Mouse (Mus musculus) liver (tissue): ENCODE measurements around the gene Tro.

Source experiments
- DNase-seq: peaks from one replicate; pipeline ENCODE4 v3.0.0-alpha.2; 2020; ENCODE audit warnings: mixed read lengths

The Tro gene

DNA sequence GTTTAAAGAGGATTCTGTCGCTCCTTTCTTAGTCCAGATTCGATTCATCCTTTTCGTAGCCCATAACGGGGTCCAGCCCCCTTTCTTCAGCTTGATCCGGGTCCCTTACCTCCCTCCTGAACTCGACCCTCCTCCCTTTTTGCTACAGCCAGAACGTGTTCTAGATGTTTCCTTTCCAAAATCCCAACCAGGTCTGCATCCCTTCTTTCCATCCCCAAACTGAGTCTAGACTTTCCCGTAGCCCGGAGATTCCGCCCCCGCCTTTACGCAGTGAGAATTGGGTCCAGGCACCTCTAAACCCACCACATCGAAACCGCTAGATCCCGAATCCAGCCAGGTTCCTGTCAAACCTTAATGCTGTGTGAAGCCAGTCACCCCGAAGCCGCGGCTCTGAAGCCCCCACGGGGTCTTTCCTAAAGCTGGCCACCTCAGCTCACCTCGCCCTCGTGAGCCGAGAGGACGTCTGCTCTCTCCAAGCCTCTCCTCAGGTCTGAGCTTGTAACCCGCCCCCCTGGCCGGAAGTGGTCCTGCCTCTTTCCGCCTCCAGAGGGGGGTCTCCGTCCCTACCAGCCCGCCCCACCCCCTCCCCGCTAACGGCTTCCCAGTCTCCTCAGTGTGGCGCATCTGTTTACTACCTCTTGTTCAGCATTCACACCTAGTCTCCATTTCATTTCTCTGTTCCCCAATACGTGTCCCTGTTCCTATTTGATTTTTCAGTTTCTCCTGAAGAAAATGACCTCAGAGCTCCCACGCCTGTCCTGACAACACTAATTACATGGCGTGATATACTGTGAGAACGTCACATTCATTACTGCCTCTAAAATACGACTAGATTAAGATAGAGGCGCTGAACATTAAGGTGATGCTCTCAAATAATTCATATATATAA lies at the start of gene Tro:
Gene Tro (minus strand): TSS at position 676 of the 889 bp plus-strand sequence.
- peak; percentile 32 for DNase-seq

- DNase-seq: no peak
Observed at GRCm38 (mm10) chrX:150677505-150677904, 20.1 kb upstream of the Tro start.

DNA sequence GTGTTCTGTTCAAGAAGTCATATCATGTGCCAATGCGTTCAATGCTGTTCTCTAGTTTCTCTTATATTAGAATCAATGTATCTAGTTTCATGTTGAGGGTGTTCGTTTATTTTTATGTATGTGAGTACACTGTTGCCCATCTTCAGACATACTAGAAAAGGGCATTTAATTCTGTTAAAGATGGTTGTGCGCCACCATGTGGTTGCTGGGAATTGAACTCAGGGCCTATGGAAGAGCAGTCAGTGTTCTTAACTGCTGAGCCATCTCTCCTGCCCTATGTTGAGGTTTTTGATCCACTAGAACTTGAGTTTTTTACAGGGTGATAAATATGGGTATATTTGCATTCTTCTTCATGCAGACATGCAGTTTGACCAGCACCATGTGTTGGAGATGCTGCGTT lies 5.4 kb upstream of the Tro start:
- DNase-seq: peak; percentile 21

- no peak for DNase-seq
Observed at GRCm38 (mm10) chrX:150657797-150658118, 375 bp upstream of the Tro start.

GRCm38 (mm10) chrX:150656122-150656907 lies 1.1 kb downstream of the Tro start:
- no peak for DNase-seq

DNA sequence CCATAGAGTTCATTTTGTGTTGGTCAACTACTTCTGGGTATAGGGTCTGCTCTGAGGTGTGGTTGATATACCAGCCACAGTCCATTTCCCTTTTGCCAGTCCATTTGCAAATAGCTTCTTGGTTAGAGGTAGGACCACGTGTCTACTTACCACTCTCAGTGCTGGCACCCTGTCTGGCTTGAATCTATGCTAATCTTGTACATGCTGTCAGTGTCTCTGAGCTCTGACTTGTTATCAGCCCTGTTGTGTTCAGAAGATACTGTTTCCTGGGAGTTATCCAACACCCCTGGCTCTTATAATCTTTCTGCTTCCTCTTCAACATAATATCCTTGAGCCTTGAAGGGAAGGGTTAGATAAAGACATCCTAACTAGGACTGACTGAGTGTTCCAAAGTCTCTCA lies 21.0 kb downstream of the Tro start:
- no peak for DNase-seq

DNA sequence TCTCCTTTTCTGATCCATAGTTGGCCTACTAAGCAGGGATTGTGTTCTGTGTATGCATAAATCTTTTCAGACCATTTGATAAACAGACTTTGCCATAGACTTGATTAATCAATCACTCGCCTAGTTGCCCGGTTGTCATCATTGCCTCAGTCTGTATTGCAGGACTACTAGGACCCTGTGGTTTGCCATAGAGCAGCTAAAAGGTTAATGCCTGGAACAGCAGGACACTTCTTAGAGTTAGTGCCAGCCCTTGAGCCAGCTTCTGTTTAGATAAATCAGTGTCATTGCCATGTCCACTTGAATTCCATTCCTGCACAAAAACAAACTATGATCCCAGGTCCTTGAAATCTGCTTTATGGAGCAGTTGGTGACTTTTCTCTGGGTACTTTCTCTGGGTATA lies 58.5 kb downstream of the Tro start:
- DNase-seq: no peak
